Mouse (Mus musculus) spleen, adult 12 weeks (tissue): Measurements from ENCODE around the gene Gm42906.

Experiments used
- DNase-seq: peaks from one replicate; pipeline ENCODE4 v3.0.0; 2022; ENCODE audit warnings: low spot score

Gene Gm42906

GRCm38 (mm10) chr5:151023461-151023860, 404.5 kb downstream of the Gm42906 start:
- DNase-seq, result no peak

- DNase-seq, result no peak
Measured at GRCm38 (mm10) chr5:151022939-151023338, 405.0 kb downstream of the Gm42906 start.

- DNase-seq, result no peak
Measured at GRCm38 (mm10) chr5:151022026-151022425, 405.9 kb downstream of the Gm42906 start.

- DNase-seq, result no peak
Measured at GRCm38 (mm10) chr5:151020831-151021230, 407.1 kb downstream of the Gm42906 start.

GRCm38 (mm10) chr5:151020031-151020820, 407.7 kb downstream of the Gm42906 start:
- DNase-seq, result no peak

DNA sequence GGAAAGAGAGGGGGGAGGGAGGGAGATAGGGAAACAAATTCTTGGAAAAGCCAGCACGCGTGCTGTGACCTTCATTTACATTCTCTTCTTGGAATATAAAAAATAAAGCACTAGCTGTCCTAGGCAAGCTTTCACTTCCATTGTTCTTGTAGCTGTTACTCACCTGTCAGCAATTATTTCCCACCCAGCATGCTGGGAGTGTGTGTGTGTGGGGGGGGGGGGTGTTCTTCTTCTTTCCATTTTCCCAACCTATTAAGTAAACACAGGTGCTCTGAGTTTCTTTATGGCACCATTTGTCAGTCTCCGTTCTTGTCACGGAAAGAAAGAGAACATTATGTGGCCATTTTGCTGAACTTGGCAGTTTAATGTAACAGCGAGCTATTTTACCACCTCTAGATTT, 409.0 kb downstream of the Gm42906 start:
- DNase-seq, result no peak

- no peak for DNase-seq
Measured at GRCm38 (mm10) chr5:151018450-151018849, 409.5 kb downstream of the Gm42906 start.
